Mouse (Mus musculus): ENCODE data around the gene Wscd2. TPM values are rescaled to one million over a fixed set of nuclear protein-coding genes. Genes with fewer than 3 reads are reported as not detected.

Gene Wscd2
- polyA plus RNA-seq, 1 experiment = not detected

GRCm38 (mm10) chr5:113491552-113491951, 1.4 kb downstream of the Wscd2 start:
- H3K4me1 ChIP-seq (ENCODE audit: control insufficient read depth) = no peaks in the 10 kb centered on the region
- no peak overlapping the region for H3K4me3 ChIP-seq (replicated peaks)
- TF ChIP-seq TAL1 (IDR thresholded peaks at IDR 0.05; ENCODE audit: low read length) = no peak
- no peak for TF ChIP-seq GATA1 (IDR thresholded peaks at IDR 0.05; ENCODE audit: low read length)
- H3K9me3 ChIP-seq (ENCODE audit: control insufficient read depth, low read length) = no peaks in the 10 kb centered on the region; the same call in 1 of the 2 replicates
- H3K27me3 ChIP-seq (ENCODE audit: control insufficient read depth) = peaks cover 29% of the 10 kb centered on the region
- H3K36me3 ChIP-seq (ENCODE audit: control insufficient read depth) = no peaks in the 10 kb centered on the region

- H3K36me3 ChIP-seq (ENCODE audit: control insufficient read depth) = no peaks in the 10 kb centered on the region
- TF ChIP-seq GATA1 (IDR thresholded peaks at IDR 0.05; ENCODE audit: low read length) = no peak
- TF ChIP-seq TAL1 (IDR thresholded peaks at IDR 0.05; ENCODE audit: low read length) = no peak
- no peaks in the 10 kb centered on the region; the same call in 1 of the 2 replicates for H3K9me3 ChIP-seq (ENCODE audit: control insufficient read depth, low read length)
- peaks cover 29% of the 10 kb centered on the region for H3K27me3 ChIP-seq (ENCODE audit: control insufficient read depth)
- H3K4me1 ChIP-seq (ENCODE audit: control insufficient read depth) = no peaks in the 10 kb centered on the region
- no peak overlapping the region for H3K4me3 ChIP-seq (replicated peaks)
Observed at GRCm38 (mm10) chr5:113491988-113492387, 1.9 kb downstream of the Wscd2 start.

DNA sequence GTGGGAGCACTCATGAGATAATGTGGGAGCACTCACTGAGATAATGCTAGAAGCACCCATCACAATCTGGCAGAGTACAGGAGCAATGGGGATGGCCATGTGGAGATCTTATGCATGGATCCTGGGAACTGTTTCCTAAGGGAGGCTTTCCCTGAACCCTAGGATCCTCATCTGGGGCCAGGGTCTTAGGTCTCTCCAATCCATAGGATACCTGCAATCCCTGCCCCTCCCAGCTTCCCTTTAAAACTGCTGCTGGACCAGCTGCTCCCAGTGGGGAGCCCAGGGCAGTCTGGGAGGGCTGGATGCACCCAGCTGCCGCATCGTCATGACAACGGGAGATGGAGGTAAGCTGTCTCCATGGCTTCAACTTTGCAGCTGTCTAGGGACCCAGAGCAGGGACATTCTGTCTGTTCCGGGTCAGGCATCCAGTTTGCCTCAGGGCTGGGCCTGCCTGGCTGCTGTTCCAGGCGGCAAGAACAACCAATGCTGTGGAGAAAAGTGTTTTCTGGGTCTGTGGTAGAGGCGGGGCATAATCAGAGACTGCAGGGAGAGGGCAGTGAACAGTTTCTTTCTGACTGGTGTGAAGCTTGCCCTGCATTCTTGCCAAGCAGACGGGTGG, 2.4 kb downstream of the Wscd2 start:
- Histone ChIP-seq H3K9me3 (ENCODE audit: control insufficient read depth, low read length) (no peaks in the 10 kb centered on the region; the same call in 1 of the 2 replicates), H3K27me3 (ENCODE audit: control insufficient read depth) (peaks cover 29% of the 10 kb centered on the region)

GRCm38 (mm10) chr5:113493997-113494396, 3.9 kb downstream of the Wscd2 start:
- TF ChIP-seq GATA1 (IDR thresholded peaks at IDR 0.05; ENCODE audit: low read length) (no peak), TAL1 (IDR thresholded peaks at IDR 0.05; ENCODE audit: low read length) (no peak)
- peaks cover 28% of the 10 kb centered on the region for H3K27me3 ChIP-seq (ENCODE audit: control insufficient read depth)
- no peaks in the 10 kb centered on the region for H3K4me1 ChIP-seq (ENCODE audit: control insufficient read depth)
- H3K36me3 ChIP-seq (ENCODE audit: control insufficient read depth) = no peaks in the 10 kb centered on the region
- H3K9me3 ChIP-seq (ENCODE audit: control insufficient read depth, low read length) = no peaks in the 10 kb centered on the region; the same call in 1 of the 2 replicates
- no peak overlapping the region for H3K4me3 ChIP-seq (replicated peaks)

More for the DNA sequence above, 2.4 kb downstream of the Wscd2 start:
- TF ChIP-seq TAL1 (IDR thresholded peaks at IDR 0.05; ENCODE audit: low read length) = no peak
- TF ChIP-seq GATA1 (IDR thresholded peaks at IDR 0.05; ENCODE audit: low read length) = no peak
- Histone ChIP-seq H3K4me1 (ENCODE audit: control insufficient read depth) (no peaks in the 10 kb centered on the region), H3K36me3 (ENCODE audit: control insufficient read depth) (no peaks in the 10 kb centered on the region), H3K4me3 (replicated peaks) (no peak overlapping the region)

DNA sequence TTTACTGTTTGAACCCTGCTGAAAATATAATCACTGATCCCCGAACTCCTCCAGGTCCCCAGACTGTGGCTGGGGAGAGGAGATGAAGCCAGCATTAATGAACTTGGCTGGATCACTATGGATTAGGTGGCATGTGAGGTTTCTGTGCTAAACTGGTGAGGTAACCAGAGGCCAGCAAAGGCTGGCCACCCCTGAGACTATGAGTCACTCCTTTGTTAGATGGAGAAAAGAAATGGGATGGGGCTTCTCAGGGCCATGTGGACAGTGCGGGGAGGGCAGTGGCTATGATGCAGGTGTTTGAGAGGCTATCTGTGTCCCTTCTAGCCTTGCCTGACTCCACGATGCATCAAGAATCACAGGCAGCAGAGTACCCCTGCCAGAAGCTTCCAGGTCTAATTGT, 6.8 kb downstream of the Wscd2 start:
- H3K9me3 ChIP-seq (ENCODE audit: control insufficient read depth, low read length) = no peaks in the 10 kb centered on the region; the same call in 1 of the 2 replicates
- no peak overlapping the region for H3K4me3 ChIP-seq (replicated peaks)
- H3K4me1 ChIP-seq (ENCODE audit: control insufficient read depth) = no peaks in the 10 kb centered on the region
- TF ChIP-seq GATA1 (IDR thresholded peaks at IDR 0.05; ENCODE audit: low read length) = no peak
- TF ChIP-seq TAL1 (IDR thresholded peaks at IDR 0.05; ENCODE audit: low read length) = no peak
- H3K27me3 ChIP-seq (ENCODE audit: control insufficient read depth) = peaks cover under 1% of the 10 kb centered on the region; the same call in 1 of the 2 replicates
- no peaks in the 10 kb centered on the region for H3K36me3 ChIP-seq (ENCODE audit: control insufficient read depth)

- Histone ChIP-seq H3K4me3 (replicated peaks) (no peak overlapping the region), H3K36me3 (ENCODE audit: control insufficient read depth) (no peaks in the 10 kb centered on the region), H3K27me3 (ENCODE audit: control insufficient read depth) (no peaks in the 10 kb centered on the region), H3K4me1 (ENCODE audit: control insufficient read depth) (no peaks in the 10 kb centered on the region), H3K9me3 (ENCODE audit: control insufficient read depth, low read length) (no peaks in the 10 kb centered on the region; the same call in 1 of the 2 replicates)
- TF ChIP-seq TAL1 (IDR thresholded peaks at IDR 0.05; ENCODE audit: low read length) (no peak), GATA1 (IDR thresholded peaks at IDR 0.05; ENCODE audit: low read length) (no peak)
Observed at GRCm38 (mm10) chr5:113499421-113499820, 9.3 kb downstream of the Wscd2 start.

- H3K9me3 ChIP-seq (ENCODE audit: control insufficient read depth, low read length) = no peaks in the 10 kb centered on the region
- TF ChIP-seq GATA1 (IDR thresholded peaks at IDR 0.05; ENCODE audit: low read length) (no peak), TAL1 (IDR thresholded peaks at IDR 0.05; ENCODE audit: low read length) (no peak)
- H3K36me3 ChIP-seq (ENCODE audit: control insufficient read depth) = no peaks in the 10 kb centered on the region
- no peaks in the 10 kb centered on the region for H3K4me1 ChIP-seq (ENCODE audit: control insufficient read depth)
- H3K4me3 ChIP-seq (replicated peaks) = no peak overlapping the region
- no peaks in the 10 kb centered on the region for H3K27me3 ChIP-seq (ENCODE audit: control insufficient read depth)
Observed at GRCm38 (mm10) chr5:113503276-113503675, 13.1 kb downstream of the Wscd2 start.

- H3K36me3 ChIP-seq (ENCODE audit: control insufficient read depth) = no peaks in the 10 kb centered on the region
- H3K4me3 ChIP-seq (replicated peaks) = no peak overlapping the region
- no peaks in the 10 kb centered on the region for H3K9me3 ChIP-seq (ENCODE audit: control insufficient read depth, low read length)
- no peak for TF ChIP-seq TAL1 (IDR thresholded peaks at IDR 0.05; ENCODE audit: low read length)
- TF ChIP-seq GATA1 (IDR thresholded peaks at IDR 0.05; ENCODE audit: low read length) = no peak
- no peaks in the 10 kb centered on the region for H3K4me1 ChIP-seq (ENCODE audit: control insufficient read depth)
- H3K27me3 ChIP-seq (ENCODE audit: control insufficient read depth) = no peaks in the 10 kb centered on the region
Observed at GRCm38 (mm10) chr5:113504654-113505053, 14.5 kb downstream of the Wscd2 start.

- Histone ChIP-seq H3K36me3 (ENCODE audit: control insufficient read depth) (no peaks in the 10 kb centered on the region), H3K4me1 (ENCODE audit: control insufficient read depth) (no peaks in the 10 kb centered on the region), H3K4me3 (replicated peaks) (no peak overlapping the region), H3K27me3 (ENCODE audit: control insufficient read depth) (no peaks in the 10 kb centered on the region), H3K9me3 (ENCODE audit: control insufficient read depth, low read length) (no peaks in the 10 kb centered on the region)
- TF ChIP-seq GATA1 (IDR thresholded peaks at IDR 0.05; ENCODE audit: low read length) (no peak), TAL1 (IDR thresholded peaks at IDR 0.05; ENCODE audit: low read length) (no peak)
Observed at GRCm38 (mm10) chr5:113506065-113506464, 15.9 kb downstream of the Wscd2 start.
